Mouse (Mus musculus) liver, embryonic 12.5 days (tissue): ENCODE measurements around the gene Rnaseh2c. TPM values are rescaled to one million over a fixed set of nuclear protein-coding genes. Genes with fewer than 3 reads are reported as not detected.

Experiments used
- ATAC-seq: fragments of 200-750 bp; cut with Nextera tagmentation; 2 replicates; pipeline ENCODE4 v1.8.0; 2017; ENCODE audit warnings: moderate number of reproducible peaks, mild to moderate bottlenecking, moderate library complexity
- H3K27ac ChIP-seq: fragments of 300-500 bp; sonication (generic); 2 replicates; pipeline ENCODE4 v1.5.1; 2016; ENCODE audit warnings: mild to moderate bottlenecking
- H3K27me3 ChIP-seq: fragments of 300-500 bp; sonication (generic); replicated peaks from 2 replicates; pipeline ENCODE4 v1.6.1; 2016; ENCODE audit warnings: mild to moderate bottlenecking, moderate library complexity
- H3K36me3 ChIP-seq: fragments of 300-500 bp; sonication (generic); 2 replicates; pipeline ENCODE4 v1.6.1; 2016; ENCODE audit warnings: mild to moderate bottlenecking, moderate library complexity
- H3K4me1 ChIP-seq: fragments of 300-500 bp; sonication (generic); 2 replicates; pipeline ENCODE4 v1.6.1; 2016
- H3K4me2 ChIP-seq: fragments of 300-500 bp; sonication (generic); 2 replicates; pipeline ENCODE4 v1.6.1; 2016; ENCODE audit warnings: mild to moderate bottlenecking, moderate library complexity
- H3K4me3 ChIP-seq: fragments of 300-500 bp; sonication (generic); 2 replicates; pipeline ENCODE4 v1.5.1; 2016; ENCODE audit warnings: mild to moderate bottlenecking, moderate library complexity
- H3K9ac ChIP-seq: fragments of 300-500 bp; sonication (generic); 2 replicates; pipeline ENCODE4 v1.6.1; 2016; ENCODE audit warnings: mild to moderate bottlenecking, moderate library complexity
- H3K9me3 ChIP-seq: fragments of 300-500 bp; sonication (generic); replicated peaks from 2 replicates; pipeline ENCODE4 v1.6.1; 2016; ENCODE audit warnings: mild to moderate bottlenecking, moderate library complexity
- WGBS: fragments of 180-500 bp; shearing (Covaris S2); methylation state at CpG from one replicate; pipeline ENCODE4 v1.1.7; 2016; ENCODE audit not compliant: insufficient replicate concordance; 5-methylcytosine and 5-hydroxymethylcytosine counted together
- polyA plus RNA-seq: library from polyadenylated mRNA; unstranded; fragments of >200 nt; fragmentation: Nextera tagmentation; extraction: Ambion mirVana; gene quantifications from 2 replicates; pipeline ENCODE4 v1.2.1, GENCODE M21; 2016

The Rnaseh2c gene
- polyA plus RNA-seq, 1 experiment from 2014 or later: 177 TPM

GRCm38 (mm10) chr19:5611973-5612372 lies 10.3 kb downstream of the Rnaseh2c start:
- WGBS: 85% methylated on average over 1 of the region's 1 CpGs
- 0 out of 2 replicates have a peak overlapping the region, but pooled peaks have one; percentile 38 for H3K27ac ChIP-seq
- no peak for ATAC-seq

GRCm38 (mm10) chr19:5612762-5613411 lies 11.2 kb downstream of the Rnaseh2c start:
- 24% methylated on average over 3 of the region's 3 CpGs for WGBS
- peak overlapping the region; percentile 46; the same call in 1 of the 2 replicates for H3K9ac ChIP-seq

More at GRCm38 (mm10) chr19:5611973-5612372, 10.3 kb downstream of the Rnaseh2c start:
- peaks cover 54% of the 10 kb centered on the region for H3K4me1 ChIP-seq
- 0 out of 2 replicates have a peak, but pooled peaks cover 3% of the 10 kb centered on the region for H3K27me3 ChIP-seq
- no peak overlapping the region for H3K9ac ChIP-seq
- H3K4me3 ChIP-seq: no peak overlapping the region
- H3K4me2 ChIP-seq: no peak overlapping the region
- no peaks in the 10 kb centered on the region for H3K9me3 ChIP-seq
- H3K36me3 ChIP-seq: peaks cover 20% of the 10 kb centered on the region

GRCm38 (mm10) chr19:5614953-5615352 lies 13.3 kb downstream of the Rnaseh2c start:
- no peak overlapping the region for H3K9ac ChIP-seq
- WGBS: 80% methylated on average over 2 of the region's 2 CpGs
- no peaks in the 10 kb centered on the region for H3K9me3 ChIP-seq
- H3K4me2 ChIP-seq: no peak overlapping the region
- H3K27me3 ChIP-seq: peaks cover 3% of the 10 kb centered on the region; the same call in 1 of the 2 replicates
- no peak overlapping the region for H3K4me3 ChIP-seq
- ATAC-seq: no peak
- H3K4me1 ChIP-seq: peaks cover 39% of the 10 kb centered on the region
- no peak overlapping the region for H3K27ac ChIP-seq
- H3K36me3 ChIP-seq: no peaks in the 10 kb centered on the region

More at GRCm38 (mm10) chr19:5612762-5613411, 11.2 kb downstream of the Rnaseh2c start:
- H3K36me3 ChIP-seq: peaks cover 11% of the 10 kb centered on the region
- ATAC-seq: peak; percentile 36; the same call in 1 of the 2 replicates
- peaks cover 54% of the 10 kb centered on the region for H3K4me1 ChIP-seq
- H3K9me3 ChIP-seq: no peaks in the 10 kb centered on the region
- no peak overlapping the region for H3K4me3 ChIP-seq
- peak overlapping the region; percentile 13; the same call in 1 of the 2 replicates for H3K4me2 ChIP-seq
- 0 out of 2 replicates have a peak, but pooled peaks cover 3% of the 10 kb centered on the region for H3K27me3 ChIP-seq
- H3K27ac ChIP-seq: peak overlapping the region; percentile 49

- no peak overlapping the region for H3K27ac ChIP-seq
- no peaks in the 10 kb centered on the region for H3K9me3 ChIP-seq
- no peaks in the 10 kb centered on the region for H3K36me3 ChIP-seq
- H3K9ac ChIP-seq: no peak overlapping the region
- H3K4me3 ChIP-seq: no peak overlapping the region
- no peaks in the 10 kb centered on the region for H3K4me1 ChIP-seq
- WGBS: 29% methylated on average over 4 of the region's 4 CpGs
- H3K4me2 ChIP-seq: no peak overlapping the region
- peaks cover under 1% of the 10 kb centered on the region; the same call in 1 of the 2 replicates for H3K27me3 ChIP-seq
- no peak for ATAC-seq
Measured at GRCm38 (mm10) chr19:5620007-5620406, 18.3 kb downstream of the Rnaseh2c start.

- H3K9me3 ChIP-seq: no peaks in the 10 kb centered on the region
- no peak overlapping the region for H3K4me3 ChIP-seq
- no peak for ATAC-seq
- H3K27ac ChIP-seq: no peak overlapping the region
- H3K9ac ChIP-seq: no peak overlapping the region
- H3K27me3 ChIP-seq: no peaks in the 10 kb centered on the region; the same call in 1 of the 2 replicates
- no peaks in the 10 kb centered on the region for H3K36me3 ChIP-seq
- no peaks in the 10 kb centered on the region for H3K4me1 ChIP-seq
- 42% methylated on average over 5 of the region's 5 CpGs for WGBS
- H3K4me2 ChIP-seq: no peak overlapping the region
Measured at GRCm38 (mm10) chr19:5621884-5622283, 20.2 kb downstream of the Rnaseh2c start.

GRCm38 (mm10) chr19:5625311-5625710 lies 23.6 kb downstream of the Rnaseh2c start:
- no peak overlapping the region for H3K4me2 ChIP-seq
- no peaks in the 10 kb centered on the region for H3K4me1 ChIP-seq
- no peak for ATAC-seq
- H3K27ac ChIP-seq: no peak overlapping the region
- H3K36me3 ChIP-seq: no peaks in the 10 kb centered on the region
- no peak overlapping the region for H3K9ac ChIP-seq
- no peaks in the 10 kb centered on the region for H3K9me3 ChIP-seq
- H3K27me3 ChIP-seq: no peaks in the 10 kb centered on the region; the same call in 1 of the 2 replicates
- WGBS: 67% methylated on average over 8 of the region's 8 CpGs
- H3K4me3 ChIP-seq: no peak overlapping the region

GRCm38 (mm10) chr19:5629907-5630306 lies 28.2 kb downstream of the Rnaseh2c start:
- no peak for ATAC-seq
- H3K36me3 ChIP-seq: no peaks in the 10 kb centered on the region

GRCm38 (mm10) chr19:5632120-5632519 lies 30.4 kb downstream of the Rnaseh2c start:
- Histone ChIP-seq H3K27me3 (no peaks in the 10 kb centered on the region), H3K9me3 (no peaks in the 10 kb centered on the region), H3K4me2 (no peak overlapping the region), H3K4me3 (no peak overlapping the region), H3K36me3 (no peaks in the 10 kb centered on the region), H3K9ac (no peak overlapping the region), H3K27ac (no peak overlapping the region), H3K4me1 (peaks cover 13% of the 10 kb centered on the region)
- no peak for ATAC-seq
- WGBS: 66% methylated on average over 9 of the region's 9 CpGs

More at GRCm38 (mm10) chr19:5629907-5630306, 28.2 kb downstream of the Rnaseh2c start:
- Histone ChIP-seq H3K4me3 (no peak overlapping the region), H3K9ac (no peak overlapping the region), H3K4me1 (no peaks in the 10 kb centered on the region), H3K27me3 (no peaks in the 10 kb centered on the region), H3K4me2 (no peak overlapping the region), H3K9me3 (no peaks in the 10 kb centered on the region), H3K27ac (no peak overlapping the region)

GRCm38 (mm10) chr19:5636036-5636570 lies 34.4 kb downstream of the Rnaseh2c start:
- ATAC-seq: no peak
- Histone ChIP-seq H3K9ac (no peak overlapping the region), H3K4me1 (peaks cover 44% of the 10 kb centered on the region), H3K9me3 (no peaks in the 10 kb centered on the region), H3K4me3 (no peak overlapping the region), H3K27me3 (no peaks in the 10 kb centered on the region), H3K27ac (no peak overlapping the region), H3K36me3 (peaks cover 28% of the 10 kb centered on the region), H3K4me2 (peak overlapping the region; percentile 96)
- 64% methylated on average over 7 of the region's 7 CpGs for WGBS

- Histone ChIP-seq H3K4me1 (peaks cover 49% of the 10 kb centered on the region), H3K4me2 (peak overlapping the region; percentile 96), H3K27ac (peak overlapping the region; percentile 92), H3K9ac (peak overlapping the region; percentile 92), H3K4me3 (peak overlapping the region; percentile 90), H3K36me3 (peaks cover 33% of the 10 kb centered on the region), H3K27me3 (no peaks in the 10 kb centered on the region), H3K9me3 (no peaks in the 10 kb centered on the region)
- no peak for ATAC-seq
- 56% methylated on average over 12 of the region's 12 CpGs for WGBS
Measured at GRCm38 (mm10) chr19:5636571-5637041, 34.9 kb downstream of the Rnaseh2c start.

GRCm38 (mm10) chr19:5637069-5638047 lies 35.7 kb downstream of the Rnaseh2c start, which contains the start of gene Rela:
Gene Rela (plus strand): TSS chr19:5637483.
- WGBS: 1% methylated on average over 108 of the region's 109 CpGs
- ATAC-seq: peak; percentile 81
- Histone ChIP-seq H3K9ac (peak within 1 kb of the TSS; percentile 92), H3K36me3 (peaks cover 41% of the 10 kb centered on the region), H3K27me3 (no peaks in the 10 kb centered on the region), H3K4me1 (peaks cover 49% of the 10 kb centered on the region), H3K4me3 (peak within 1 kb of the TSS; percentile 90), H3K9me3 (no peaks in the 10 kb centered on the region), H3K4me2 (peak within 1 kb of the TSS; percentile 96), H3K27ac (peak within 1 kb of the TSS; percentile 92)
